Mouse (Mus musculus) midbrain, embryonic 14.5 days (tissue): ENCODE measurements around the gene Hspa4. TPM values are rescaled to one million over a fixed set of nuclear protein-coding genes. Genes with fewer than 3 reads are reported as not detected.

Source experiments
- ATAC-seq: fragments of 200-750 bp; cut with Nextera tagmentation; 2 replicates; pipeline ENCODE4 v1.8.0; 2017; ENCODE audit warnings: moderate number of reproducible peaks, moderate library complexity; ENCODE audit not compliant: low FRiP score, low TSS enrichment
- DNase-seq: peaks from one replicate; pipeline ENCODE4 v3.0.0-alpha.2; 2015
- H3K27ac ChIP-seq: fragments of 300-500 bp; sonication (generic); replicated peaks from 2 replicates; pipeline ENCODE4 v1.5.1; 2014; ENCODE audit warnings: mild to moderate bottlenecking, low read depth, low read length, moderate library complexity
- H3K27me3 ChIP-seq: fragments of 300-500 bp; sonication (generic); 2 replicates; pipeline ENCODE4 v1.6.1; 2014; ENCODE audit warnings: low read length, control low read depth, mixed read lengths; ENCODE audit not compliant: control insufficient read depth, insufficient read depth
- H3K36me3 ChIP-seq: fragments of 300-500 bp; sonication (generic); 2 replicates; pipeline ENCODE4 v1.6.1; 2014; ENCODE audit warnings: low read length, control low read depth; ENCODE audit not compliant: control insufficient read depth, insufficient read depth
- H3K4me1 ChIP-seq: fragments of 300-500 bp; sonication (generic); 2 replicates; pipeline ENCODE4 v1.6.1; 2014; ENCODE audit warnings: mild to moderate bottlenecking, antibody characterized with exemption, low read length, control low read depth; ENCODE audit not compliant: control insufficient read depth, insufficient read depth
- H3K4me2 ChIP-seq: fragments of 300-500 bp; sonication (generic); 2 replicates; pipeline ENCODE4 v1.6.1; 2014; ENCODE audit warnings: mild to moderate bottlenecking, low read length, moderate library complexity
- H3K4me3 ChIP-seq: fragments of 300-500 bp; sonication (generic); replicated peaks from 2 replicates; pipeline ENCODE4 v1.5.1; 2014; ENCODE audit warnings: low read depth, low read length
- H3K9ac ChIP-seq: fragments of 300-500 bp; sonication (generic); replicated peaks from 2 replicates; pipeline ENCODE4 v1.6.1; 2014; ENCODE audit warnings: mild to moderate bottlenecking, low read length, moderate library complexity
- H3K9me3 ChIP-seq: fragments of 300-500 bp; sonication (generic); 2 replicates; pipeline ENCODE4 v1.6.1; 2016; ENCODE audit warnings: low read length, control low read depth, mixed read lengths; ENCODE audit not compliant: control insufficient read depth
- WGBS: fragments of 180-500 bp; shearing (Covaris S2); extraction: QIAGEN DNeasy Blood & Tissue Kit; methylation state at CpG from one replicate; pipeline ENCODE4 v1.1.7; 2014; 5-methylcytosine and 5-hydroxymethylcytosine counted together
- polyA plus RNA-seq: library from polyadenylated mRNA; unstranded; fragments of >200 nt; fragmentation: Nextera tagmentation; extraction: Ambion mirVana; gene quantifications from 2 replicates; pipeline ENCODE4 v1.2.1, GENCODE M21; 2014

Gene Hspa4
- polyA plus RNA-seq, 1 experiment from 2014 or later = 57.4 TPM

- ATAC-seq (no peak), DNase-seq (peak; percentile 35)
- Histone ChIP-seq H3K27me3 (no peaks in the 10 kb centered on the region), H3K9me3 (no peaks in the 10 kb centered on the region), H3K9ac (no peak overlapping the region), H3K27ac (peak overlapping the region; percentile 41; the same call in 1 of the 2 replicates), H3K4me3 (no peak overlapping the region), H3K4me1 (no peaks in the 10 kb centered on the region), H3K36me3 (no peaks in the 10 kb centered on the region), H3K4me2 (no peak overlapping the region)
- 68% methylated on average over 12 of the region's 12 CpGs for WGBS
Observed at GRCm38 (mm10) chr11:53252186-53253119, 47.8 kb downstream of the Hspa4 start.

- no peak overlapping the region for H3K27ac ChIP-seq
- H3K9ac ChIP-seq = no peak overlapping the region
- ATAC-seq = no peak
- H3K27me3 ChIP-seq = no peaks in the 10 kb centered on the region
- H3K4me2 ChIP-seq = no peak overlapping the region
- no peaks in the 10 kb centered on the region for H3K9me3 ChIP-seq
- no peak overlapping the region for H3K4me3 ChIP-seq
- no peaks in the 10 kb centered on the region for H3K36me3 ChIP-seq
- DNase-seq = no peak
- 92% methylated on average over 14 of the region's 14 CpGs for WGBS
- H3K4me1 ChIP-seq = no peaks in the 10 kb centered on the region
Observed at GRCm38 (mm10) chr11:53250796-53251195, 49.5 kb downstream of the Hspa4 start.

GRCm38 (mm10) chr11:53249686-53250085 lies 50.6 kb downstream of the Hspa4 start:
- Histone ChIP-seq H3K27me3 (no peaks in the 10 kb centered on the region), H3K36me3 (no peaks in the 10 kb centered on the region), H3K4me3 (no peak overlapping the region), H3K9me3 (no peaks in the 10 kb centered on the region), H3K27ac (no peak overlapping the region), H3K9ac (no peak overlapping the region), H3K4me1 (no peaks in the 10 kb centered on the region), H3K4me2 (no peak overlapping the region)
- DNase-seq = no peak
- WGBS = 87% methylated on average over 5 of the region's 5 CpGs
- no peak for ATAC-seq

- DNase-seq (no peak), ATAC-seq (no peak)
- no peaks in the 10 kb centered on the region for H3K36me3 ChIP-seq
- H3K4me3 ChIP-seq = no peak overlapping the region
- no peak overlapping the region for H3K9ac ChIP-seq
- WGBS = 81% methylated on average over 2 of the region's 2 CpGs
- H3K9me3 ChIP-seq = no peaks in the 10 kb centered on the region
- H3K27me3 ChIP-seq = no peaks in the 10 kb centered on the region
- no peak overlapping the region for H3K27ac ChIP-seq
- H3K4me1 ChIP-seq = no peaks in the 10 kb centered on the region
- no peak overlapping the region for H3K4me2 ChIP-seq
Observed at GRCm38 (mm10) chr11:53245561-53245960, 54.7 kb downstream of the Hspa4 start.

- Histone ChIP-seq H3K4me2 (no peak overlapping the region), H3K4me1 (no peaks in the 10 kb centered on the region), H3K4me3 (no peak overlapping the region), H3K9ac (no peak overlapping the region), H3K36me3 (no peaks in the 10 kb centered on the region), H3K27ac (no peak overlapping the region), H3K9me3 (no peaks in the 10 kb centered on the region), H3K27me3 (no peaks in the 10 kb centered on the region)
- 49% methylated on average over 11 of the region's 11 CpGs for WGBS
- peak; percentile 48 for DNase-seq
- no peak for ATAC-seq
Observed at GRCm38 (mm10) chr11:53243199-53243598, 57.1 kb downstream of the Hspa4 start.

- Histone ChIP-seq H3K9me3 (no peaks in the 10 kb centered on the region), H3K4me3 (no peak overlapping the region), H3K4me2 (no peak overlapping the region), H3K36me3 (no peaks in the 10 kb centered on the region), H3K9ac (no peak overlapping the region), H3K4me1 (no peaks in the 10 kb centered on the region), H3K27me3 (no peaks in the 10 kb centered on the region), H3K27ac (no peak overlapping the region)
- no peak for ATAC-seq
- 92% methylated on average over 9 of the region's 9 CpGs for WGBS
- DNase-seq = no peak
Observed at GRCm38 (mm10) chr11:53233590-53233989, 66.7 kb downstream of the Hspa4 start.

GRCm38 (mm10) chr11:53231836-53232235 lies 68.4 kb downstream of the Hspa4 start:
- no peak for DNase-seq
- no peak for ATAC-seq

GRCm38 (mm10) chr11:53229011-53229410 lies 71.2 kb downstream of the Hspa4 start:
- 83% methylated on average over 3 of the region's 3 CpGs for WGBS
- Histone ChIP-seq H3K4me3 (no peak overlapping the region), H3K36me3 (no peaks in the 10 kb centered on the region), H3K9me3 (no peaks in the 10 kb centered on the region), H3K4me2 (no peak overlapping the region), H3K27ac (no peak overlapping the region), H3K9ac (no peak overlapping the region), H3K4me1 (no peaks in the 10 kb centered on the region), H3K27me3 (no peaks in the 10 kb centered on the region)
- ATAC-seq (no peak), DNase-seq (no peak)

More at GRCm38 (mm10) chr11:53231836-53232235, 68.4 kb downstream of the Hspa4 start:
- Histone ChIP-seq H3K27me3 (no peaks in the 10 kb centered on the region), H3K9ac (no peak overlapping the region), H3K4me1 (no peaks in the 10 kb centered on the region), H3K4me2 (no peak overlapping the region), H3K36me3 (no peaks in the 10 kb centered on the region), H3K4me3 (no peak overlapping the region), H3K27ac (no peak overlapping the region), H3K9me3 (no peaks in the 10 kb centered on the region)
- WGBS = 82% methylated on average over 5 of the region's 5 CpGs

- ATAC-seq = no peak
- Histone ChIP-seq H3K9ac (no peak overlapping the region), H3K4me3 (no peak overlapping the region), H3K9me3 (no peaks in the 10 kb centered on the region), H3K27ac (no peak overlapping the region), H3K36me3 (no peaks in the 10 kb centered on the region), H3K27me3 (no peaks in the 10 kb centered on the region), H3K4me2 (no peak overlapping the region), H3K4me1 (no peaks in the 10 kb centered on the region)
- 82% methylated on average over 9 of the region's 9 CpGs for WGBS
- no peak for DNase-seq
Observed at GRCm38 (mm10) chr11:53210876-53211275, 89.4 kb downstream of the Hspa4 start.
